Mouse (Mus musculus): ENCODE measurements around the gene Il4.

The Il4 gene

DNA sequence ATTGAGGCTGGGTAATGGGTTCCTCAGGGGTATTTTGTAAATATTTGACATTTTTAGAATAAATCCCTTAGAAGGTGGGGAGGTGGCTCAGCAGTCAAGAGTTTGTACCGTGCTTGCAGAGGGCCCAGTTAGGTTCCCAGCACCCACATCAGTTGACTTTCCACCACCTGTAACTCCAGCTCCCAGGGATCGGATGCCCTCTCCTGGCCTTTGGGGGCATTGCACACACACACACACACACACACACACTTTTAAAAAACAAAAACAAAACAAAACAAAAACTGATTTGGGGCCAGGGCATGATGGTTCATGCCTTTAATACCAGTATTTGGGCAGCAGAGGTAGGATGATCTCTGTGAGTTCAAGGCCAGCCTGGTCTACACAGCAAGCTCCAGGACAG, 5.7 kb upstream of the Il4 start:
- in situ Hi-C loops (cut with MboI, MseI) = no loop called here

DNA sequence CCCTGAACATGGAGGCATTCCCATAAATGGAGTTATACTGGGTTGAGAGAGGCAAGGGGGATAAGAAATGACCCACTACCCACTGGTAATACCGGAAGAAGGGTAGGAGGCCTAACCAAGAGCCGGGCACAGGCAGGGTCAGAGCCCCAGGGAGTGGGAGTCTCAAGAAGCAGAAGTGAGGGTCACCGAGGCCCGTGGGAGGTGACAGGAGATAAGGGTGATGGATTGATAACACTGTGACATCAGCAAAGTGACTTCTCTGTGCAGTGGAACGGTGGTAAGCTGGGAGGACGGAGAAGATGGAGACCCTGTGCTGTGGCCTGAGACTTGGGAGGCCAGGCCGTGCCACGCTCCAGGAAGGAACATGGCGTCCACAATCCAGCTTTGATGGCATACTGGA, 5.1 kb upstream of the Il4 start:
- in situ Hi-C loops (cut with MboI, MseI) = no loop called here

DNA sequence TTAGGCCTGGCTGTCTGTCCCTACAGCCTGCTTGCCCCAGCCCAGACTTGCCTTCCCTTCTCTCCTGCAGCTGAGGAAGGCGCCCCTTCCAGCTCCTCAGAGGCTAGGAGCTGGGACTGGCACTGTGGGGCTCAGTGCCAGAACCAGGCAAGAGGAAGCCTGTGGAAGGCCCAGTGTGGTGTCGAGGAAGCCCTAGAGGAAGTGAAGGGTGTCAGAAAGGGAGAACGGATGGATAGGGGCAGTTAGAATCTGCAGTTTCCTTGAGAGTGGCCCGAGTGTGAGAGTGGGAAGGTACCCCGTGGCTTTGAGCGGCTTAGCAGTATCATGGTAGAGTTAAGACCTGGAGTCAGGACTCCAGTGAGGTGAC, 4.0 kb upstream of the Il4 start:
- in situ Hi-C loops (cut with MboI, MseI) = no loop called here

DNA sequence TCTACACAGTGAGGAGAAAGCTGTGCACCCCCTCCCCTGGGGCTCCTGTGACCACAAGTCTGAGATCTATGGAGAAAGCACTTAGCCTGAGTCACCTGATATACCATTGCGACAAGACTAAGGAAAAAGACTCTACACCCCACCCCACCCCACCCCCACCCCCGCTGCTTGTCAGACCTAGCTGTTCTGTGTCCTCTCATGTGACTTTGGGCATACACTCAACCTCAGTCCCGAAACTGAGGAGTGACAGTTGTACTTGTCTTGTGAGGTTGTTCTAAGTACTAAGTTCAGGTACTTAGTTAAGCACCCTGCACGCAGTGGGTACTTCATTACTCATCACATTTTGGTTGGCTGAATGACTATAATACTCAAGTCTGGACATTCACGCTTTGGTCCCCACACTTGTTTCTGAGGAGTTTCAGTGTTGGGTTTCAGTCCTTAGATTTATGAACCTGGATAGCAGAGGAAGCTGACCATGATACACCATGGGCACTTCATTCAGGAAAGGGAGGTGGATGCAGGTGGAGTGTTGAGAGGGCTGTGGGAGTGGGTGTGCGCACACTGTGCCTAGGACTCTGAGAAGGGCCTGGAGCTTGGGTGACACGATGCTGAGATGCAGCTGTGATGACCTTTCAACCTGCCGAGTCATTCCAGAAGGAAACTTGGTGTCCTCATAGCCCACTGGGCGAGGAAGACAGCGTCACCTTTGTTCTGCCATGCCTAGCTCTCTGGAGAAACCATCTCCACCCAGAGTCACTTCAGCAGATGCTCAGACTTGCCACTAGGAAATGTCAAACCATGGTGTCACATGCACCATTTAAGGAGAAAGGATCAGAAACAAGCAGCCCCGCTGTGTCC, 3.3 kb upstream of the Il4 start:
- in situ Hi-C loops (cut with MboI, MseI) = no loop called here

DNA sequence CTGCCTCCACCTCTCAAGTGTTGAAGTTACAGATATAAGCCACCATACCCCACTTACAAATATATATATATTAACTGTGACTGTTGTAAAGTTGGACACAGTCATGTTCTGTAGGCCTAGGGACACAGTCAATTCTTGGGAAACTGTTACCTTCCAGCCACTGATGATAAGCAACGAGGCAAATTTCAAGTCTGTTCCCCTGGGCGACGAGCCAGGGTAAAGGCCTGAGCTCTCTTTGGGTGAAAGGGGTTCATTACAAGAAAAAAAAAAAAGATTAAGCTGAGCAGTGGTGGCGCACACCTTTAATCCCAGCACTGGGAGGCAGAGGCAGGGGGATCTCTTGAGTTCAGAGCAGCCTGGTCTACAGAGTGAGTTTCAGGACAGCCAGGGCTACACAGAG, 1.6 kb upstream of the Il4 start:
- in situ Hi-C loops (cut with MboI, MseI) = no loop called here

DNA sequence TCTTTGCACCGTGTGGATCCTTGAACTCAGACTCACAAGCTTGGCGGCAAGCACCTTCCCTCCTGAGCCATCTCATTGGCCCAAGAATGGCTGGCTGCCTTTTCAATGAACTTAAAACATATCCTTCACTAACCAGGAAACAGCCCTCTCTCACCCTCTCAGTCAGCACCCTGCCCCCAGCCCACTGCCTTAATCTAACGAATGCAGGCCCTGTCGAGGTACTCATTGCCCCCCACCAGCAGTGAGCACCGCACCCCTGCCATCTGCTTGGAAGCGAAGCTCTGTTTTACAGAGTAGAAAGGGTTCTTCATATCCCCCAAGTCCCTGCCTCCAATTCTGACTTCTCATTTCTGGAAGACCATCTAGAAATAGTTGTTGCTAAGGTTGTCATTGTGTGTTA, 959 bp upstream of the Il4 start:
- in situ Hi-C loops (cut with MboI, MseI) = no loop called here

DNA sequence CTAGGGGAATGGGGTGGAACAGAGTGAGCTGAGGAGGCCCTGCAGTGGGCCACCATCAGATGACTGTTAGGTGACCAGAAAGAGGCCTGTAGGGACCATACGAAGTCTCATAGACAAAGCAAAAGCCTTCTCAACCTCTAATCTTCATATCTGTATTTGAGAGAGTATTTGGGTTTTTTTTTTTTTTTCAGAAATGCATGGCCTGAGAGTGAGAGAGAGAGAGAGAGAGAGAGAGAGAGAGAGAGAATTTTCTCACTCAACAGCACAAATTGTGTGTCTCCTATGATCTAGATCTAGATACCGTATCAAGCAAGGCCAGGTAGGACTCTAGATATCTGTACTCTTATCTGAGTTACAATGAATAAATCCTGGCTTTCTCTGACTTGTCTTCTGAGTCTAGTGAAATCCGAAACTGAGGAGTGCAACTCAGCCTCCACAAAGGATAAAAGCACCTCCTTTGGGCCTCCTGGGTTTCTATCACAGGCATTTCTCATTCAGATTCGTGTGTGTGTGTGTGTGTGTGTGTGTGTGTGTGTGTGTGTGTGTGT, 833 bp downstream of the Il4 start:
- in situ Hi-C loops (cut with MboI, MseI) = no loop called here

DNA sequence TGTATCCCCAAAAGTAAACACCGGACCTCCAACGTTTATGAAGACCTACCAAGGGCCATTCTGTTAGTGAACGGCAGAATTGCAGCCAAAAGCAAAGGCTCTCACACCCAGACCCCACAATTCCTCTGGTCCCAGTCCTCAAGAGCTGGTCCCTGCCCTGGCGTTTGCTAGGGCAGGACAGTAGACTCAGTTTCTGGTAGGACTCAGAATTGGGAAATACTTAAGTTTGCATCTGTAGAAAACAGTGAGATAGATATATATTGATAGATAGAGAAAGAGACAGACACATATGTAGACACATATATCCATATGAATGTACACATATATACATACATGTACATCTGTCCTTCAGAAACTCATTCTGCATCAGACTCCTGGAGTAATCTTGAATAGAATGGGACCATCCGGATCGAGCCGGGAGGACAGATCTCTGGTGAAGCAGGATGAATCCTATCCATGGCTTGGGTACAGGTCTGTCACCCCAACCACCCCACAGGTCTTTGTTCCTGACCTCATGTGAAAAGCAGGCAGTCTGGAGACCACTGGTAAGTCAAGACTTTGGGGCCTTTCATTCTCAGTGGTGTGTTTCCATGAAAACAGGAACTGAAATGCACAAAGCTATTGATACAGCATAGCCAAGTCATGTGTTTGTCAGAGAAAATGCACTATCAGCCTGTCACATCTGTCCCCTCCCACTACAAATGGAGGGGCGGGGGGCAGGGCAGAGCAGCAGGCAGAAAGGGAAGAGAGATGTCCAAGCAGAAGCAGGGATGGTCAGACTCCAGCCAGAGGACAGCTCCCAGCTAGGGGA, 1.5 kb downstream of the Il4 start:
- in situ Hi-C loops (cut with MboI, MseI) = no loop called here

DNA sequence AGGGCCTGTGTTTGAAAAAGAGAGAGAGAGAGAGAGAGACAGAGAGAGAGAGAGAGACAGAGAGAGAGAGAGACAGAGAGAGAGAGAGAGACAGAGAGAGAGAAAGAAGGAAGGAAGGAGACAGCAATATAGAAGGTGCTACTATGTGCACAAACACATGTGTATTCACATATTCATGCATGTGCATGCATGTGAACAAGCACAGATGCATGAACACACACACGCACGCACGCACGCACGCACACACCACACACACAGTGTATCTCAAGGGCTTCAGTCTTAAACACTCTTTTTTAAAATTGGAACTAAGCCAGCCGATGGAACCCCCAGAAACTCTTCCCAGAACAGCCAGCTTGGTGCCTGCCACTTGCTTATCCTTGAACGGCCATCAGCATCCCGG, 2.9 kb downstream of the Il4 start:
- in situ Hi-C loops (cut with MboI, MseI) = no loop called here

DNA sequence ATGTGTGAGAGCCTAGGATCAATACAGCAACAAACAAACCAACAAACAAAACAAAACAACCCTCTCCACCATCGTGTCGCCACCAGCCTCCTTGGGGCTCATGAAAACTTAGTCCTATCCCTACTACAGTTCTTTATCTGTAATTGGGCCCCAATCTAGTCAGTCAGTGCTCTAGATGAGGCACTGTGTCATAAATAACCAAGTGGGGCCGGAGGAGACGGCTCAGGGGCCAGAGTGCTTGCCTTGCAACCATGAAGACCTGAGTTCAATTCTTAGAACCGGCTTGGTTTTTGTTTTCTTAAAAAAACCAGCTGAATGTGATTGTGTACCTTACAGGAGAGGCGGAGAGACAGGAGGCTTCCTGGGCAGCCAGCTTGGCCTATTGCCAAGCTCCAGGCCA, 3.3 kb downstream of the Il4 start:
- in situ Hi-C loops (cut with MboI, MseI) = no loop called here

DNA sequence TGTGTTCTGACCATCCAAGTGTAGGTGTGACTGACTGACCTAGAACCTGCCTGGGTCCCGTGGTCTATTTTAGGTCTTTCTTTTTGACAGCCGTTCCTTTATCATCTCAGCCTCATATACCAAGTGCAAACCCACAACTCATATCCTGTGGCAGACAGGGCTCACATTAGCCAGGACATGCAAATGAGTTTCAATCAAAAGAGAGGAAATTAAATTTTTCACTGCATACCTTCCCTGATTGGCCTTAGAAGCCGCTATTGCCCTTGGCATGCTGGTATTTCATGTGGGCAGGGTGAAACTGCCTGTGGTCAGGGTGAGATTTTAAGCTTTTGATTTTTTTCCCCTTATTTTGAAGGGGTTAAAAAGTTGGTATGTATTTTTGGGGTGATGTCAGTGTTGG, 8.8 kb downstream of the Il4 start:
- in situ Hi-C loops (cut with MboI, MseI) = no loop called here

DNA sequence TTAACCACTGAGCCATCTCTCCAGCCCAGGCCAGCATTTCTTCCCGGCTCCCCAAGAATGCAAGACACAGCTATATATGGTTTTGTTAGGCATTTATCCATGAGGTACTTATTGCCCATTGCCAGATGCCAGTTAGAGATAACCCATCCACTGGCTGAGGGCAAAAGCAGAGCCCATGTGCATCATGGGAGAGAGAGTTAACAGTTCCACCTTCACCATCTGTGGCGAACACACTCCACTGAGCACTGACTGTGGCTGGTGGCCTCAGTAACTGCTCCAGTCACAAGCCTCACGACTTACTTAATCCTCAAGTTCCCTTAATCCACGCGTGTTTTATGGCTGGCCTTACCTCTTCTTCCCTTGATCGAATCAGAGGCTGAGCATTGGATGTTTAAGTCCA, 9.2 kb downstream of the Il4 start:
- in situ Hi-C loops (cut with MboI, MseI) = no loop called here

DNA sequence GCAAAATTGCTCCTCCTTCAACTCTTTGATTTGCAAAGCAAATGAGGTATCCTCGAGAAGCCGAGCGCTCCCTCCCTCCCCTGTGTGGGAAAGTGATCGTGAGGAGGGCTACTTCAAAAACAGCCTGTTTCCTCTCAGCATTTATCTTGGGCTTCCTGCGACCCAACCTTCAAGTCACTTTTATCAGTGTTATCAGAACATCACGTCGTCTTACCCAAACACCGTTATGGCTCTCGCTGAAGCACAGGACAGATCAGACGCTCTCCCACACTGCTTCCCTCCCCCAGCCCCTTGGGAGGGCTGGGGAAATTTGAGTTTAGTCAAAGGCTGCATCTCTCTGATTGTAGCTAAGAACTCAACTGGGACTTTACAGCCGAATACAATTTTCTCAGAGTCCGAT, 12.9 kb downstream of the Il4 start:
- in situ Hi-C loops (cut with MboI, MseI) = no loop called here

DNA sequence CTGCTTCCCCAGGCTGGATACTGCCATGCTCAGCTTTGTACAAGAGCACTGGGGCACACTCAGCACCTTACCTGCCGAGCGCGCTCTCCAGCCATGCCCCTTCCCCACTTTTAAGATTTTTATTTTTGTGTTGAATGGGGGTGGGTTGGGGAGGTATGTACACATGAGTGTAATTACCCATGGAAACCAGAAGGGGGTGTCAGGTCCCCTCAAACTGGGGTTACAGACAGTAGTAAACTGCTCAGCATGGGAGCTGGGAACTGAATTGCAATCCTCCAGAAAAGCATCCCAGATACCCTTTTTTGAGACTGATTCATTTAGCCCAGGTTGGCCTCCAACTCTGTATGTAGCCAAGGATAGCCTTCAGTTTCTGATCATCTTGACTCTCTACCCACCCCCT, 13.5 kb downstream of the Il4 start:
- in situ Hi-C loops (cut with MboI, MseI) = no loop called here

DNA sequence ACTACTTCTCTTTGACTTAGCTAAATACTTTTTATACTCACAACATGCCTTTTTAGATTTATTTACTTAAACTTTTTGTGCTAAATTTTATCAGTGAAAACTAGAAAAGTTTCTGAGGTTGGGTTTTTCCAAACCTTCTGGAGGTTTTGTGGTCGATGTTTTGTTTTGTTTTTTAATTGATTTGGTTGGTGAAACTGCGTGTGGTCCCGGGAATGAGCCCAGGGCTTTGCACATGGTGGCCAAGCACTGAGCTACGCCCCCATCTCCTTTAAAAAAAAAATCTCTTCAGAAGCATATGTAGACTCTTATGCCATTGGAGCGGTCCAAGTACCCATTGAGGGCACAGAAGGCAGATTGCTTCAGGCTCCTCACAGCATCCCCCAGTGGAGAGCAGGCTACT, 27.4 kb downstream of the Il4 start:
- in situ Hi-C loops (cut with MboI, MseI) = no loop called here

DNA sequence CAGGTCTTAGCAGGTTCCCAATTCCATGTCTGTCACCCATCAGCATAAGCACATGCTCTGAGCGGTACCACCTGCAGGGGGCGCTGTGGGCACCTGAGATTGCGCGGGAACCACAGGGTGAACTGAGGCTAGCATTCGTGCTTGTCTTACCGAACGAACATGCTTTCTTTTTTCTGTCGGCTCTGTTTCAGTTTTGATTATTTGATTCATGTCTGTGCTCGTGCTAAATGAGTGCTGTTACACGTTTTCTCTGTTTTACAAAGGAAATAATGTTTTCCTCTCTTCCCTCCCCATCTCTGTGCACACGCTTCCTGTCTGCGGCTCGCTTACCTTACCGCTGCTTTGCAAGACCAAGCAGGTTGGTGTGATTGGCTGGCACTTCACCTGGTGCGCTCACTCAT, 28.1 kb downstream of the Il4 start:
- in situ Hi-C loops (cut with MboI, MseI) = no loop called here

DNA sequence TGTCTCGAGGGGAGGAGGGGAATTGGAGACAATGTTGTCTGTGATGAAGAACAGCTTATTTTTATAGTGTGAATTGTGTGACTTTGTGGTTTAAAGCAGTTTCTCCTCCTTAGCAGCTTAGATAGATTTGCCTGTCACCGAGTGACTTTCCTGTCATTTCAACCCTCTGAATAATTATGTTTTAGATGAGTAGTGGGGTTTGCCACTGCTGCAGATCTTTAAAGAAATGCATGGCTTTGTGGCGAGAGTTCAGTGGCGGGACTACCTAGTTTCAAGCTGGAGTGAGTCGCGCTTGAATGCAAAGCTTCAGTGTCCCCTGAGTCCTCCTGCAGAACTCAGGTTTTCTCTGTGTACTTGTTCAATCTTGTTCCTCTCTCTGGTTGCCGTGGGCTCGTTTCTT, 30.2 kb downstream of the Il4 start:
- in situ Hi-C loops (cut with MboI, MseI) = no loop called here

DNA sequence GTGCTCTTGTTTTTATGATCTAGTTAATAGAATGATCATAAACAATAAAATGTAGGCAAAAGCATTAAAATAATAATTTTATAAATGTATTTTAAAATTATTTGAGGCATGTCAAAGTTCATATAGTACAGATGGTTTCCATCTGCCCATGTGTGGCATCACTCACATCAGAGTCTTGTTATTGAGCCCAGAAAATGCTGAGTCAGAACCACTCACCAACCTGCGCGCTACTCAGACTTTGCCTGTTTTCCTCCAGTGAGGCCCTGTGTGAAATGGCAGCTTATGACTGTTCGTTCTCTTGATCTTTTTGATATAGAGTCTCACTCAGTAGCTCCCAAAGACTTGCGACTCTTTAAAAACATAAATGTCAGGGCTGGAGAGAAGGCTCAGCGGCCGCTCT, 33.0 kb downstream of the Il4 start:
- in situ Hi-C loops (cut with MboI, MseI) = no loop called here

DNA sequence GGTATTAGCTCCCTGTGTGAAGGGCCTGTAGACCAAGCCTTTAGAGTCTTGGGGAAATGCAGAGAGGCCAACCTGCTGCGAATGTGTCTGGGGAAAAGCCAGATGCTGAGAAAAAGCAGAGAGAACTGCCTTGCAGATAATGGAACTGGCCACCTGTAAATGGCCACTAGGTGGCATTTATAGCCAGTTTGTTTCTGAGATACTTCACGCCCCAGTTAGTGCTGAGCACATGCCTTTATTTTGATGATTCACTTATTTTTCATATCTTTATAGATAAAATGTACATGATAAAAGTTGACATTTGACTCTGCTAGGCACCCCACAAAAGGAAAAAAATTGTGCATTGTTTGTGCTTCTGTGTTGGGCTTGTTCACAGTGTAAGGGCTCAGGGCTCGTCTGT, 33.6 kb downstream of the Il4 start:
- in situ Hi-C loops (cut with MboI, MseI) = no loop called here

DNA sequence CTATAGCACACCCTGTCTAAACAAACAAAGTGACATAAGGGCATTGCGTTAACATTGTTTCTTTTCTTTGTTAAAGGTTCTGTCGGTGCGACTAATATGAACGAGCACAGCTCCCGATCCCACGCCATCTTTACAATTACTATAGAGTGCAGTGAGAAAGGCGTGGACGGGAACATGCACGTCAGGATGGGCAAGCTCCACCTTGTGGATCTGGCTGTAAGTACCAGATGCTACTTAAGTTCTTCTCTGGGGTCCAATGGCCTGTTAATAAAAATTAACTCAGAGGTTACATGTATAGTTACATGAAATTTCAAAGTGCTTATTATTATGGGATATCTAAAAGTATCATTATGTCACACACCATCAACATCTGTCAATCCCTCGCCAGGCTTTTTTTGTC, 35.3 kb downstream of the Il4 start:
- in situ Hi-C loops (cut with MboI, MseI) = no loop called here

DNA sequence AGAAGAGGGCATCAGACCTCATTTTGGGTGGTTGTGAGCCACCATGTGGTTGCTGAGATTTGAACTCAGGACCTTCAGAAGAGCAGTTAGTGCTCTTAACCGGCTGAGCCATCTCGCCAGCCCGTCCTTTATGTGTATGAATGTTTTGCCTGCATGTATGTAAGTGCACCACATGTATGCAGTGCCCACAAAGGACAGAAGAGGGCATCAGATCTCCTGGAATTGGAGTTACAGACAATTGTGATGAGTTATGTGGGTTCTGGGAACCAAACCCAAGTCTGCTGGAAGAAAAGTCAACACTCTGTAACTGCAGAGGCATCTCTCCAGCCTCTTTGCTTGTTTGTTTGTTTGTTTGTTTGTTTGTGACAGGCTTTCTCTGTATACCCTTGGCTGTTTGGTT, 37.9 kb downstream of the Il4 start:
- in situ Hi-C loops (cut with MboI, MseI) = no loop called here

DNA sequence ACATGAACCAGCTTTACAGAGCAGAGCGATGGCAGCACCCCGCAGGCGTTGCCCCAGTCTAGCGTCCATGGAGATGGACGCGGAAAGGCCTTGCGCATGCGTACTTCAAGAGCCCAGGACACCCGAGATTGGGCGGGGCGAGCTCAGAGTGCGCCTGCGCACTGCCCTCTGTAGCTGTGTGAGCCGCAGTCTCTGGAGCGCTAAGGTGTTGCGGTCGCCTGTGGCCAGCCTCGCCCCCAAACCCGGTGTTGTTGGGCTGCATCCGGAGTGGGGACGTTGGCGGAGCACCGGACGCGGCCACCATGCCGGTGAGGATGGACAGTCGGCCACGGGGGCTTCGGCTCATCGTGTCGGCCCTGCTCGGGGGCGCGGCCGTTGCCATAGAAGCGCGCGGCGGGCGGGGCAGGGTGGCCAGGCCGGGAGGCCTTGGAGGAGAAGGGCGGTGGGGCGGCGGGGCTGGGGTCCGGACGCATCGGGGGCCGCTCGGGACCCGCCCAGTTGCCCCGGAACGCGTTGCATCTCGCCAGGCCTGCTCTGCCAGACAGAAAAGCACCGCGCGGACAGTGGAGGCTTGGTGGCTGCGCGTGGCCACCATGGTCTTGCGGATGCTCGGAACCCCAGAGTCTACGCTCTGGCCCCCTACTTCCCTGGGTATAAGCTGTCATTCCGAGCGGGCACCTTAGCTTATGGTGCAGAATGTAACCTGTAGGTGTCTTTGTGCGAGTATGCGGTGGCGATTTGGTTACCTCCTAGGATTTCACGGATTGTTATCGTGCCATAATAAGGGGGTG, 51.0 kb downstream of the Il4 start, which contains the start of gene Kif3a:
Gene Kif3a (plus strand): TSS at position 156 of the 791 bp plus-strand sequence.
- in situ Hi-C loops (cut with MboI, MseI) = no loop called here
